8 mouse cellular contexts compared by ENCODE assay signal in genomic region chr3:96160803-96161516, GRCm38 (mm10). TPM values are rescaled to one million over a fixed set of nuclear protein-coding genes. Genes with fewer than 3 reads are reported as not detected.
DNase-seq lines count a peak whose midpoint lies in the region; ATAC-seq and TF ChIP-seq lines count a peak whose summit lies in the region.

No protein-coding gene starts in this region.

- peak overlapping the region; percentile 98 for H3K4me3 ChIP-seq in cerebellum, adult 2 months (replicated peaks; ENCODE audit: insufficient read depth, low read depth, low read length)
- H3K4me3 ChIP-seq in intestine, postnatal 0 days (ENCODE audit: low read depth, low read length), result peak overlapping the region; percentile 53
- H3K4me3 ChIP-seq in liver, embryonic 13.5 days (replicated peaks), result peak overlapping the region; percentile 45
- peak overlapping the region; percentile 49 for H3K4me3 ChIP-seq in neural tube, embryonic 15.5 days (replicated peaks)

- H3K27me3 ChIP-seq in cerebellum, adult 2 months (ENCODE audit: control insufficient read depth, insufficient read depth, low read length), result no peaks in the 10 kb centered on the region
- H3K27me3 ChIP-seq in intestine, postnatal 0 days (replicated peaks; ENCODE audit: control insufficient read depth, insufficient read depth, low read length), result no peaks in the 10 kb centered on the region
- peaks cover 54% of the 10 kb centered on the region for H3K27me3 ChIP-seq in liver, embryonic 13.5 days
- no peaks in the 10 kb centered on the region for H3K27me3 ChIP-seq in neural tube, embryonic 15.5 days (replicated peaks)

- peak overlapping the region; percentile 73 for H3K27ac ChIP-seq in cerebellum, adult 2 months (ENCODE audit: insufficient read depth, low read length)
- peak overlapping the region; percentile 97 for H3K27ac ChIP-seq in intestine, postnatal 0 days (ENCODE audit: low read depth, low read length)
- peak overlapping the region; percentile 59 for H3K27ac ChIP-seq in liver, embryonic 13.5 days
- peak overlapping the region; percentile 78 for H3K27ac ChIP-seq in neural tube, embryonic 15.5 days (replicated peaks)

- no peaks in the 10 kb centered on the region for H3K9me3 ChIP-seq in intestine, postnatal 0 days (ENCODE audit: control insufficient read depth)
- no peaks in the 10 kb centered on the region for H3K9me3 ChIP-seq in liver, embryonic 13.5 days (replicated peaks)
- no peaks in the 10 kb centered on the region for H3K9me3 ChIP-seq in neural tube, embryonic 15.5 days (replicated peaks)

- peak; percentile 72 for ATAC-seq in intestine, postnatal 0 days
- ATAC-seq in liver, embryonic 13.5 days (ENCODE audit: low read depth), result peak; percentile 68
- peak; percentile 85 for ATAC-seq in neural tube, embryonic 15.5 days (ENCODE audit: low FRiP score)

- 3% methylated on average over 12 of the region's 12 CpGs for WGBS in cerebellum, adult 2 months
- WGBS in intestine, postnatal 0 days, result under 1% methylated on average over 12 of the region's 12 CpGs
- 5% methylated on average over 12 of the region's 12 CpGs for WGBS in liver, embryonic 13.5 days (ENCODE audit: insufficient replicate concordance)
- WGBS in neural tube, embryonic 15.5 days, result 2% methylated on average over 12 of the region's 12 CpGs

- H3K4me2 ChIP-seq in intestine, postnatal 0 days (replicated peaks; ENCODE audit: low read depth), result peak overlapping the region; percentile 87
- H3K4me2 ChIP-seq in liver, embryonic 13.5 days, result peak overlapping the region; percentile 51
- H3K4me2 ChIP-seq in neural tube, embryonic 15.5 days, result peak overlapping the region; percentile 97

- peaks cover 4% of the 10 kb centered on the region; the same call in 1 of the 2 replicates for H3K36me3 ChIP-seq in intestine, postnatal 0 days (ENCODE audit: control insufficient read depth, insufficient read depth)
- peaks cover 1% of the 10 kb centered on the region; the same call in 1 of the 2 replicates for H3K36me3 ChIP-seq in liver, embryonic 13.5 days
- peaks cover under 1% of the 10 kb centered on the region; the same call in 1 of the 2 replicates for H3K36me3 ChIP-seq in neural tube, embryonic 15.5 days

- TF ChIP-seq POLR2A in cerebellum, adult 2 months (IDR thresholded peaks at IDR 0.05; ENCODE audit: borderline replicate concordance, insufficient read depth, low read length), result peak; percentile 50; the same call in 1 of the 2 replicates

- peaks cover 11% of the 10 kb centered on the region; the same call in 1 of the 2 replicates for H3K4me1 ChIP-seq in cerebellum, adult 2 months (ENCODE audit: control insufficient read depth, insufficient read depth, low read length)
- H3K4me1 ChIP-seq in intestine, postnatal 0 days (replicated peaks; ENCODE audit: control insufficient read depth, insufficient read depth, low read length), result peaks cover 13% of the 10 kb centered on the region
- H3K4me1 ChIP-seq in liver, embryonic 13.5 days (replicated peaks), result peaks cover 21% of the 10 kb centered on the region; the same call in 1 of the 2 replicates
- peaks cover 32% of the 10 kb centered on the region for H3K4me1 ChIP-seq in neural tube, embryonic 15.5 days

- peak; percentile 71 to 74 for DNase-seq in right cerebral cortex, adult 2 months (ENCODE audit: low spot score in 2 of 2)
- DNase-seq in right cerebral cortex, postnatal 4 days, result no peak
- peak; percentile 82 to 89 for DNase-seq in cerebellum, adult 2 months
- DNase-seq in heart, adult 11 months, result peak; percentile 96
- DNase-seq in liver, embryonic 13.5 days, result no peak
- no peak for DNase-seq in natural killer cell, adult 2 months (ENCODE audit: low spot score in 2 of 2)

- H3K9ac ChIP-seq in intestine, postnatal 0 days (ENCODE audit: low read depth, low read length), result peak overlapping the region; percentile 67
- no peak overlapping the region for H3K9ac ChIP-seq in liver, embryonic 13.5 days
- peak overlapping the region; percentile 61 for H3K9ac ChIP-seq in neural tube, embryonic 15.5 days (replicated peaks)

- TF ChIP-seq CTCF in cerebellum, adult 2 months (IDR thresholded peaks at IDR 0.05; ENCODE audit: borderline replicate concordance, insufficient read depth, low read depth, low read length), result no peak
- no peak for TF ChIP-seq CTCF in intestine, postnatal 0 days (IDR thresholded peaks at IDR 0.05; ENCODE audit: low read depth)

RNA-seq across cellular contexts. Expression of gene Mtmr11, which starts 0.8 kb away (rescaled TPM):
- polyA plus RNA-seq in cerebellum, adult 2 months (2012; rRNA removed), result 22.5 and 24.4 TPM in 2 replicates
- polyA plus RNA-seq in intestine, postnatal 0 days (2015; fragmentation: Nextera tagmentation; extraction: Ambion mirVana), result 28.7 and 34.5 TPM in 2 replicates
- 1.9 and 2.2 TPM in 2 replicates for polyA plus RNA-seq in liver, embryonic 13.5 days (2015; fragmentation: Nextera tagmentation; extraction: Ambion mirVana)
- 12.6 and 13.3 TPM in 2 replicates for polyA plus RNA-seq in neural tube, embryonic 15.5 days (2015; fragmentation: Nextera tagmentation; extraction: Ambion mirVana)

RNA-seq across cellular contexts. Expression of gene Sf3b4, which starts 11.2 kb away (rescaled TPM):
- polyA plus RNA-seq in cerebellum, adult 2 months (2012; rRNA removed), result 59.5 and 66.4 TPM in 2 replicates
- polyA plus RNA-seq in intestine, postnatal 0 days (2015; fragmentation: Nextera tagmentation; extraction: Ambion mirVana), result 63.5 and 66.8 TPM in 2 replicates
- polyA plus RNA-seq in liver, embryonic 13.5 days (2015; fragmentation: Nextera tagmentation; extraction: Ambion mirVana), result 103 and 110 TPM in 2 replicates
- 127 and 150 TPM in 2 replicates for polyA plus RNA-seq in neural tube, embryonic 15.5 days (2015; fragmentation: Nextera tagmentation; extraction: Ambion mirVana)

RNA-seq across cellular contexts. Expression of gene Sv2a, which starts 20.0 kb away (rescaled TPM):
- polyA plus RNA-seq in cerebellum, adult 2 months (2012; rRNA removed), result 399 and 405 TPM in 2 replicates
- polyA plus RNA-seq in intestine, postnatal 0 days (2015; fragmentation: Nextera tagmentation; extraction: Ambion mirVana), result 2.3 and 3.5 TPM in 2 replicates
- 0.44 and 0.49 TPM in 2 replicates for polyA plus RNA-seq in liver, embryonic 13.5 days (2015; fragmentation: Nextera tagmentation; extraction: Ambion mirVana)
- 110 and 136 TPM in 2 replicates for polyA plus RNA-seq in neural tube, embryonic 15.5 days (2015; fragmentation: Nextera tagmentation; extraction: Ambion mirVana)

RNA-seq across cellular contexts. Expression of gene Otud7b, which starts 56.6 kb away (rescaled TPM):
- 26.3 and 30.0 TPM in 2 replicates for polyA plus RNA-seq in cerebellum, adult 2 months (2012; rRNA removed)
- 16.6 and 17.0 TPM in 2 replicates for polyA plus RNA-seq in intestine, postnatal 0 days (2015; fragmentation: Nextera tagmentation; extraction: Ambion mirVana)
- polyA plus RNA-seq in liver, embryonic 13.5 days (2015; fragmentation: Nextera tagmentation; extraction: Ambion mirVana), result 11.3 and 11.4 TPM in 2 replicates
- polyA plus RNA-seq in neural tube, embryonic 15.5 days (2015; fragmentation: Nextera tagmentation; extraction: Ambion mirVana), result 10.5 TPM in 2 replicates

RNA-seq across cellular contexts. Expression of gene Bola1, which starts 58.5 kb away (rescaled TPM):
- 47.0 and 47.8 TPM in 2 replicates for polyA plus RNA-seq in cerebellum, adult 2 months (2012; rRNA removed)
- polyA plus RNA-seq in intestine, postnatal 0 days (2015; fragmentation: Nextera tagmentation; extraction: Ambion mirVana), result 56.4 and 60.7 TPM in 2 replicates
- polyA plus RNA-seq in liver, embryonic 13.5 days (2015; fragmentation: Nextera tagmentation; extraction: Ambion mirVana), result 50.7 and 56.1 TPM in 2 replicates
- 53.9 and 58.6 TPM in 2 replicates for polyA plus RNA-seq in neural tube, embryonic 15.5 days (2015; fragmentation: Nextera tagmentation; extraction: Ambion mirVana)

Comparison
In these comparisons a context has a peak if more than half of its experiments do, and no peak if none do; other contexts are left out.
1. DNase-seq: peak in right cerebral cortex, adult 2 months (2 of 2), cerebellum, adult 2 months (2 of 2) and heart, adult 11 months (single experiment); none in right cerebral cortex, postnatal 4 days (single experiment), liver, embryonic 13.5 days (single experiment) and natural killer cell, adult 2 months (0 of 2).
2. H3K4me3 ChIP-seq: peak in every context shown above with its lines; median percentile 98 in cerebellum, adult 2 months; 53 in intestine, postnatal 0 days; 49 in neural tube, embryonic 15.5 days; 45 in liver, embryonic 13.5 days.
3. RNA of gene Sv2a, which starts 20.0 kb away (polyA plus RNA-seq): 399 to 405 TPM in cerebellum, adult 2 months and 110 to 136 TPM in neural tube, embryonic 15.5 days; 2.3 to 3.5 TPM in intestine, postnatal 0 days and 0.44 to 0.49 TPM in liver, embryonic 13.5 days; every median in the first group is over 10 times any median in the second.
4. Peak in every context shown above with its lines, with median percentiles within 50 percentile points of each other: H3K27ac ChIP-seq, ATAC-seq and H3K4me2 ChIP-seq.